Mouse (Mus musculus): Measurements from ENCODE around the gene Gata2. TPM values are rescaled to one million over a fixed set of nuclear protein-coding genes. Genes with fewer than 3 reads are reported as not detected.
A peak's percentile ranks its signal among the peaks of the same experiment; 100 is the strongest.

The Gata2 gene
- polyA plus RNA-seq, 1 experiment, result 5.6 TPM

DNA sequence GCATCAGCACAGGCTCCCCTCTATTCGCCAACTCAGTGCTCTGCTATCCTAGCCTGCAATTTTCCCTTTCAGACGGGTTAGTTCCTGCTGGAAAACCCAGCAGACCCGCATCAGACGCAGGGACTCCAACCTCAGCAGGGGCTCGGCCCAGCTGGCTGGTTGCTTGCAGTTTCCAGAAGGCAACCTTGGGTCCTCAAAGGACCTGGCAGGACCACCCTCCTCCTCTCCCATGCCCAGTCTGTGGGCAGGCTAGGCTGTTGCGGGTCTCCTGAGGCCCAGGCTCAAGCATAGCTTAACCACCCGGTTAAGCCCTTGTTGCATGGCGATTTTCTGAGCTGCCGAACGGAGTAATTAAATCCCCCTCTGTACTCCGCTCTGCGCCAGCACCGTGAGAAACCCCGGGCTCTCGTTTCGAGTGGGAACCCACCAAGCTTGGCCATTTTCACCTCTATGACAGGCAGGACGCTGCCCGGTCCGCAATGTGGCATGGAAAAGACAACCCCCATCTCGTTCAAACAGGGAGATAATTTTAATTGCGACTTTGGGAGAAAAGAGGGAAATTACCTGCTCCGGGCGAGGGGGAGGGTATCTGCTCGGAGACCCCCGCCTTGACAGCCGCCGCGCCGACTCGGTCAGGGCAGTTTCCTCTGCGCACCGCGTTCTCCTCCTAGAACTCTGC is 2.5 kb downstream of the Gata2 start:
- Histone ChIP-seq H3K4me3 (ENCODE audit: low read depth, low read length) (peak overlapping the region; percentile 44; the same call in 1 of the 2 replicates), H3K27me3 (ENCODE audit: control insufficient read depth, insufficient read depth, low read length) (peaks cover 90% of the 10 kb centered on the region)
- 13% methylated on average over 33 of the region's 33 CpGs for WGBS

DNA sequence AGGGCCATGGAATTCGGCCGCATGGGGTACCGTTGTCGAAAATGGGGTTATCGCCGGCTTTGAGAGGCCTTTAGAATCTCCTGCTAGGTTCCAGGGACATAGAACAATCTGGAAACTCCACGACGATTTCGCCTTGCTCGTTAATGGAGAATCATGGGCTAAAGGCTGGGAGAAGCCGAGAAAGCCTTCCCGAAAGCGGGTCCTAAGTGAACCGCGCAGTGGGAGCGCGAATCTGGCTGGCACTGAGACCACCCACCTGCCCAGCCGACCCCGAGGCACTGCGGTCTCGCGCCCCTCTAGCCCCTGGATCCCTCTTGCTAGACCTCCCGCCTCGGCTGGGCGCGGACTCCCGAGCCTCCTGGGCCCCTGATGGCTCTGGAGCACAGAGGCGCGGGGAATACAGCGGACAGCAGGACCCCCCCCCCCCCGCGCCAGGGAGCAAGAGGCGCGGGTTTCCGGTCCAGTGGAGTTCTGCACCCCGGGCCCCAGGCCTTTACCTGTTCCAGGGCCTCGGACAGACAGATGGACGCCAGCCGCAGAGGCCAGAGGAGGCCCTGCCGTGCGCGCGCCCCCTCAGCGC is 3.1 kb downstream of the Gata2 start:
- 4% methylated on average over 44 of the region's 44 CpGs for WGBS
- Histone ChIP-seq H3K27me3 (ENCODE audit: control insufficient read depth, insufficient read depth, low read length) (peaks cover 89% of the 10 kb centered on the region), H3K27ac (ENCODE audit: insufficient read depth, low read depth, low read length) (no peak overlapping the region), H3K4me3 (ENCODE audit: low read depth, low read length) (peak overlapping the region; percentile 44), H3K36me3 (ENCODE audit: control insufficient read depth, insufficient read depth, low read length) (no peaks in the 10 kb centered on the region), H3K4me1 (ENCODE audit: control insufficient read depth, insufficient read depth, insufficient read length, low read length) (peaks cover 12% of the 10 kb centered on the region)
- TF ChIP-seq POLR2A (IDR thresholded peaks at IDR 0.05; ENCODE audit: low read depth, low read length) (no peak), CTCF (IDR thresholded peaks at IDR 0.05; ENCODE audit: extremely low read depth, insufficient read length, insufficient replicate concordance, low read depth, low read length) (no peak)

More for the DNA sequence above, 2.5 kb downstream of the Gata2 start:
- no peak overlapping the region for H3K27ac ChIP-seq (ENCODE audit: insufficient read depth, low read depth, low read length)
- H3K36me3 ChIP-seq (ENCODE audit: control insufficient read depth, insufficient read depth, low read length), result no peaks in the 10 kb centered on the region
- TF ChIP-seq CTCF (IDR thresholded peaks at IDR 0.05; ENCODE audit: extremely low read depth, insufficient read length, insufficient replicate concordance, low read depth, low read length), result no peak
- no peak for TF ChIP-seq POLR2A (IDR thresholded peaks at IDR 0.05; ENCODE audit: low read depth, low read length)
- peaks cover 12% of the 10 kb centered on the region for H3K4me1 ChIP-seq (ENCODE audit: control insufficient read depth, insufficient read depth, insufficient read length, low read length)

DNA sequence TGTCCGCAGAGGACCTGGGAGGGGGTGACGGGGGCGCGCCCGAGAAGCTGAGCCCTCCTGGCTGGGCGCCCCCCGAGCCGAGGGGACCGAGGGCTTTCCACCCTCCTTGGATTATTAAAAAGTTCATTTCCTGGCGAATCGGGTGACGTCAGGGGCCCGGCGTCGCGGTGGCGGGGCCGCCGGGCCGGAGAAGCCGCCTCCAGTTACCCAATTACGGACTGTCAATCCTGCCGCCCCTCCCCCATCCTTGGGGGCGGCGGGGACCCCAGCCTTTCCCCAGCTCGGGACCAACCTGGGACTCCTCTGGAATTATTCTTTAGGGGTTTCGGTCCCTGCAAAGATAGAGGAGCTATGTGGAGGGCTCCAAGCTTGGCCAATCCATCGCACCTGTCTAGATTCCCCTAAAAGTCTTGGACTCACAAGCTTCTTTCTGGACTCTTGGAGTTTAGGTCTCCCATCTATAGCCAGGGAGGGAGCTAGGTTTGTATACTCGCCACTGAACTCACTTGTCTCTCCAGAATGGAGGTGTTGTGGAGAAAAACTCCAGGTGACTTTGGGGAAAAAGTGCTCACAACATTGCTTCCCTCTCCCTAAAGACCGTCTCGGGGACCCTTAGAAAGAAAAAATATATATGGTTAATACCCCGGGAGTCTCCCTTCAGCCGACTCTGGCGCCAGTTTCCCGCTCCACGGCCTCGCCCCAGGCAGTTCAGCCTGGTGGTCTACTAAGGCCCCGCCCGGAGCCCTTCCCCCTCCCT is 3.8 kb downstream of the Gata2 start:
- 2% methylated on average over 39 of the region's 39 CpGs for WGBS
- Histone ChIP-seq H3K4me3 (ENCODE audit: low read depth, low read length) (peak overlapping the region; percentile 56), H3K27me3 (ENCODE audit: control insufficient read depth, insufficient read depth, low read length) (peaks cover 94% of the 10 kb centered on the region), H3K4me1 (ENCODE audit: control insufficient read depth, insufficient read depth, insufficient read length, low read length) (peaks cover 12% of the 10 kb centered on the region), H3K36me3 (ENCODE audit: control insufficient read depth, insufficient read depth, low read length) (no peaks in the 10 kb centered on the region), H3K27ac (ENCODE audit: insufficient read depth, low read depth, low read length) (no peak overlapping the region)
- TF ChIP-seq POLR2A (IDR thresholded peaks at IDR 0.05; ENCODE audit: low read depth, low read length), result no peak
- no peak for TF ChIP-seq CTCF (IDR thresholded peaks at IDR 0.05; ENCODE audit: extremely low read depth, insufficient read length, insufficient replicate concordance, low read depth, low read length)

DNA sequence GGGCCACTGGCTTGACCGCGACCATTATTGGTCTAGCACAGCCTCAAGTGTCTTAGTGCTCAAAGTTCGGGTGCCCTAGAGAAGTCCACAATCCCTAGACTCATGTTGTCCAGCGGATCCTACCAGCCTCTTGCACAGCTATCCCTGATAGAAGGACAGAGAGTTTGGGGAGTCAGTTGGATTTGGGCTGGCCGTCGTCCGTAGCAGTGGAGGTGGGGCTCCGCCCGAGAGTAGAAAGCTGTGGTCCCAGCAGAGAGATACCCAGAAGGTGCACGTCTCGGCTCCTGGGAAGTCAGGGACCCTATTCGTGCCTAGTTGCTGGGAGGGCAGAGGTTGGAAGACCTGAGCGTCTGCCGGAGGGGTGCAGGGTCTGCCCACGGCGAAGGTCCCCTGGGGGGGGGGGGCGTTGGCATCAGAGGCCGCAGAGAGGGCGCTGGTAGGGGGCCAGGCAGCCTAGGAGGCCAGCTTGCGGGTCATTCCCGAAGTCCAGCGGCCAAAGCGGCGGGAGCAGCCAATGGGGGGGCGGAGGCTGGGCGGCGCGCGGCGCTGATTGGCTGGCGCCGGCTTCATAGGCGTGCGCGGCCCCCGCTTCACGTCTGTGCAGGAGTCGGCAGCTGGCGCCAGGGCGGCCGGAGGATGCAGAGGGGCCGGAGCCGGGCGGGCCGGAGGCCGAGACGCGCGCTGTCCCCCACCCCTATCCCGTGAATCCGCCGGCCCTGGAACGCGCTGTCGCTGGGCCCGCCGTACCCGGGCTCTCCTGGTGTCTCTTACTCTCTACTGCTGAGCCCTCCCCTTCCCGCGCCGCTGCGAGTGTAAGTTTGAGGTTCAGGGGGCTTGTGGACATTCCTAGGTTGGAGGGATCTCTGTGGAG is 4.6 kb downstream of the Gata2 start:
- under 1% methylated on average over 62 of the region's 62 CpGs for WGBS
- H3K27ac ChIP-seq (ENCODE audit: insufficient read depth, low read depth, low read length), result no peak overlapping the region
- peaks cover 98% of the 10 kb centered on the region for H3K27me3 ChIP-seq (ENCODE audit: control insufficient read depth, insufficient read depth, low read length)
- TF ChIP-seq POLR2A (IDR thresholded peaks at IDR 0.05; ENCODE audit: low read depth, low read length) (no peak), CTCF (IDR thresholded peaks at IDR 0.05; ENCODE audit: extremely low read depth, insufficient read length, insufficient replicate concordance, low read depth, low read length) (no peak)
- peak overlapping the region; percentile 56 for H3K4me3 ChIP-seq (ENCODE audit: low read depth, low read length)
- peaks cover 11% of the 10 kb centered on the region for H3K4me1 ChIP-seq (ENCODE audit: control insufficient read depth, insufficient read depth, insufficient read length, low read length)
- H3K36me3 ChIP-seq (ENCODE audit: control insufficient read depth, insufficient read depth, low read length), result no peaks in the 10 kb centered on the region

DNA sequence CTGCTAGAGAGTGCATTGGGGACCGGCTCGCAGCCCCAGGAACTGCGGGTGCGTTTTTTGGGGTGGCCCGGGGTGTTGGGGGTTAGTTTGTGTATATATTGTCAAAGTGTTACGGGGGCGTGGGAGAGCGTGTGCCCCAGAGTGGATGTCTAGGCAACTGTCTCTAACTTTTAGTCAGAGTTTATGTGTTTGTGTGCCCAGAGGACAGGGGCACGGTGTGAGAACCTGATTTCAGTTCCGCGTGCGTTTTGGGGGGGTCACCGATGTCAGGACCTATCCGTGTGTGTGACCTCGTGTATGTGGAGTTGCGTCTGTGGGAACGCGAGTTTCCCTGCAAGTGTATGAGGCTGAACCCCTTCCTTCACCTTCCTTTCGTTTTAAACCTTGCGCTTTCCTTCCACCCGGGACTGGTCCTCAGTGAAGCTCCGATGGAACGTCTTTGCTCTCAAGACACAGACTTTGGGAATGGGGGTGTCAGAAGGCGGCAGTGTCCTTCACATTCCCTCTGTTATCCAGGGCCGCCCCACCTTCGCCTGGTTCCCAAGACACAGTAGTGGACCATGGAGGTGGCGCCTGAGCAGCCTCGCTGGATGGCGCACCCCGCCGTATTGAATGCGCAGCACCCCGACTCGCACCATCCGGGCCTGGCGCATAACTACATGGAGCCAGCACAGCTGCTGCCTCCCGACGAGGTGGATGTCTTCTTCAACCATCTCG is 5.5 kb downstream of the Gata2 start:
- Histone ChIP-seq H3K36me3 (ENCODE audit: control insufficient read depth, insufficient read depth, low read length) (no peaks in the 10 kb centered on the region), H3K27me3 (ENCODE audit: control insufficient read depth, insufficient read depth, low read length) (peaks cover 98% of the 10 kb centered on the region), H3K4me3 (ENCODE audit: low read depth, low read length) (peak overlapping the region; percentile 56), H3K4me1 (ENCODE audit: control insufficient read depth, insufficient read depth, insufficient read length, low read length) (peaks cover 4% of the 10 kb centered on the region), H3K27ac (ENCODE audit: insufficient read depth, low read depth, low read length) (no peak overlapping the region)
- WGBS, result 2% methylated on average over 39 of the region's 39 CpGs
- TF ChIP-seq POLR2A (IDR thresholded peaks at IDR 0.05; ENCODE audit: low read depth, low read length) (no peak), CTCF (IDR thresholded peaks at IDR 0.05; ENCODE audit: extremely low read depth, insufficient read length, insufficient replicate concordance, low read depth, low read length) (no peak)

Measured in small intestine, adult 2 months (tissue).